Mouse (Mus musculus) heart, postnatal 4 days (tissue): ENCODE data around the gene Cdh22. TPM values are rescaled to one million over a fixed set of nuclear protein-coding genes. Genes with fewer than 3 reads are reported as not detected.

Experiments used
- DNase-seq: peaks from one replicate; pipeline ENCODE4 v3.0.0; 2021
- total RNA-seq, 2 experiments: library from RNA; stranded (reverse); gene quantifications; 2 replicates each; pipeline ENCODE4 v1.2.3; 2021

Gene Cdh22
- total RNA-seq, 2 experiments from 2014 or later, result 0.24 to 0.27 TPM

DNA sequence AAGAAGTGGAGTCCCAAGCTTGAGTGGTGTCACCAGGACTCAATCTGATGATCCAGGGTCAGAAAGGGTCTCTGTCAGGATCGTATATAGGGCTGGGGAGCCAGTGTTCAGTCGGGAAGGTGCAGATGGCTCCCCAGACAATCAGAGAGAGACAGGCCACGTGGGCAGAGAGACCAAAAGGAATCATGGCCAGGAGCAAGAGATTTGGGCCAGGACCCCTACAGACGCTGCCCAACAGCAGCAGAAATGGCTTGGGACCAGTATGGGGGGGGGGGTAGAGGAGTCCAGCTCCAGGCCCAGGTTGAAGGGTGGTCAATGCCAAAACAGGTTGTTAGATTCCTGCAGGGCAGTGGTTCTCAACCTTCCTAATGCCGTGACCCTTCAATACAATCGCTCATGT, 29.2 kb downstream of the Cdh22 start:
- DNase-seq, result no peak

DNA sequence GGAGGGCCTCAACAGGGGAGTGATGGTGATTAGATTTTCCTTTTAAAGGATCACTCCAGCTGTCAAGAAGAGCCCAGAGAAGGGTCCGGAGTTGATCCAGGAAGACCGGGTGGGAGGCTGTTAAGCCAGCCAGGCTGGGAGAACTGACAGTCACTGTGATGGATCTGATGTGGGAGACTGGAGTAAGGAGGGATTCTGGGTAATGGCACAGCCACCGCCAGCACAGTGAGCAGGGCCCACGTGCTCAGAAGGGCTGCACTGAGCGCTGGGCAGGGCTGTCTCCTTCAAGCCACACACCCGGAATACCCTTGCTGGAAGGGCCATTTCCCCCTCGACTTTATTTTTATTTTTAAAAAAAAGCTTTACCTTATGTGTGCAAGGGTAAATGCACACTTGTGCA, 29.7 kb downstream of the Cdh22 start:
- no peak for DNase-seq

DNA sequence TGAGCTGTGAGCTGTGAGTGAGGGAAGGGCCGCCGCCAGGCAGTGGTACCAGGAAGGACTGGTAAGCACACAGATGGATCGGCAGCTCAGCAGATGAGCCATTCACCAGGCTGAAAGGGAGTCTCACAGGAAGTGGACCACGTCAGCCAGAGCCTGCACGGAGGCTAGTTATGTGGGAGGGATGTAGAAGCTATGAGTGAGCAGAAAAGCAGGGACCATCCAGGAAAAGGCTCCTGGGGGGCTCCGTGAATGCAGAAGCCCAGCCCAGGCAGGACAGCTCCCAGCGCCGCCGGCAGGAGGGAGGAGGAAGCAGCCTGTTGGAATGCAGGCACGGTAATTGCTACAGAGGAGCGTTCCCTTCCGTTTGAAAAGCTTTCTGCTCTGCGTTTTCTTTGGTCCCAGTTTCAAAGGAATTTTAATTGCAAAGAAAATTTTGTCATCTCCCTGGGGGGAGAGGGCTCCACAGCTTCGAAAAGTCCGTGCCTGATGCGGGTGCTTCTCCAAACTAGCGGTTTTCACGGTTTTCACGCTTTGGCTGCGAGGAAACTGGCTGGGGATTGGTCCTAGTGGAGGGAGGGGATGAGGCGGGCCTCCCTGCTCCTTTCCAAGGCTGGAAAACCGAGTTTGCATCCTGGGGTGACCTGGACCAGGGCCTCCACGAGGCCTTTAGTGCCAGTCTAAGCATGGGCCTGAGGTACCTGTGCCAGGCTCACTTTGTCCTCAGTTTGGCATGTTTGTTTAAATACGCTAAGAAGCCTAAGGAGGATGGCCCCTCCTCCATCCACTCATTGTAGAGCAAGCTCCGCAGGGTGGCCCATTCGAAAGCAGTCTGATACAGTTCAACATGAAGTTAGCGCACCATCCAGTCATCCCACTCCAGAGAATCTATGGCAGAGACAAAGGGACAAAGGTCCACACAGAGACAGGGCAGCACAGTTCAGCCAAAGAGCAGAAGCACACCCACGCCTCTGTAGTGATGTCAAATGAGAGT, 32.6 kb downstream of the Cdh22 start:
- peak; percentile 29 for DNase-seq

DNA sequence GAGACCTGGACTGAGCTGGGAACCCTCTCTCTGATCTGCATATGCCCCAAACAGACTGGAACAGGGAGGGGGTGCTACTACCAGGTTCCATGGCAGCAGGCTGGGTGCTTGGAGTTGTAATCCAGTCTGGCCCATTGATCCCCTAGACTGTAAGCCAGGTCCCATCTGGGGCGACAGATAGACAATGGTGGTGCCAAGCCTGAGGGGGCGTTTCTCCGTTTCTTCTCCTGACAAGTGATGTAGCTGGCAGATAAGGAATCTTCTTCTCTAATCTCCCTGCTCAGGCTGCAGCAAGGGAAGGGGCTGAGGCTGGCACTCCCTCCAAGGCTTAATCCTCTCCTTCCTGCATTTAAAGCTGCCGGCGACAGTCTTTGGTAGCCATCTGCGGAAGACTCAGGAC, 37.1 kb downstream of the Cdh22 start:
- DNase-seq, result no peak

DNA sequence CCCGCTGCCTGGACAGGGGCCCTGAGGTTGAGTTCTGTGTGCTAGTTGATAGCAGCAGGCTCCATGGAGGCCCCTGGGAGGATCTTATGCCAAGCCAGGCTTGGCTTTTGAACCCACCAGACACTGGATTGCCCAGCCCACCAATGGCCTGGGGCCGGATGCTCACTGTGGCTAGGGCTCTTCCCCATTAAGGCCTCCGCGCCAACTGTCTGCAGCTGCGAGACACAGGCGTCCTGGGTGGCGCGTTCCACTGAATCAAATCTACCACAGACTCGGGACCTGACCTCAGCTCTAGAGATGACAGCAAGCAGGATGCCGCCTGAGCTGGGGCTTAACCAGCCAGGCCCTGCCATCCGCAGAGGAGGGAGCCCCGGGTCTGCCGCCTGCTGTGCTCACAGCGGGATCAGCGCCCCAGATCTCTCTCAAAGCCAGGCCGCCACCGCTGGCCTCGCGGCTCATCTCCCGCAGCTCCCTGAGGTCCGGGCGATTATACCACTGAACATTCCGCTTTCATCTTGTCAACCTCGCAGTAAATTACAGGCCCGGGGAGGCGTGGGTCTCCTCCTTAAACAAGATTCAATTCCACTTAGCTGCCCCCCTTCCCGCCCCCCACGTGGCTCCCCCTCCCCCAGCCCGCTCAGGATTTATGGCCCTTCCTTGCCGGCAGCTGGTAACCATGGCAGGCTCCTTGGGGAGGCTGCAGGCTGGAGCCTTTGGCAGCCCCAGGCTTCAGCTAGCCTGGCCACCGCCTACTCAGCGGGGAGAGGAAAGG, 39.1 kb downstream of the Cdh22 start:
- DNase-seq, result peak; percentile 28

DNA sequence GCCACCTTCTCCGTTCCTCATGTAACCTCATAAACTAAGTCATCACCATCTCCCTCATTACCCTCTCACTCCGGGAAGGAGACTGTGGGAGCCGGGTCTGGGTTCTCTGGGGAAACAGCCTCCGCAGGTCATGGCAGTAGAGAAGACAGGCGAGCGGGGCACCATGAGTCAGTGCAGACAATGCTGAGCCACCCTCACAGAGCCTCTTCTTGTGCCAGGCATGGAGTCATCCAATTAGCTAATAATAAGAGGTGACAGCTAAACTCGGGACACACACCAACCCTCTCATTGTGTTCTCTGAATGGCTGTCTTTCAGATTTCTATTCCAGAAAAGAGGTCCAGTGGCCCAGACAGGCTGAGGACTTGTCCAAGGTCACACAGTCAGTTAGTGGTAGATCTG, 43.2 kb downstream of the Cdh22 start:
- DNase-seq, result no peak

DNA sequence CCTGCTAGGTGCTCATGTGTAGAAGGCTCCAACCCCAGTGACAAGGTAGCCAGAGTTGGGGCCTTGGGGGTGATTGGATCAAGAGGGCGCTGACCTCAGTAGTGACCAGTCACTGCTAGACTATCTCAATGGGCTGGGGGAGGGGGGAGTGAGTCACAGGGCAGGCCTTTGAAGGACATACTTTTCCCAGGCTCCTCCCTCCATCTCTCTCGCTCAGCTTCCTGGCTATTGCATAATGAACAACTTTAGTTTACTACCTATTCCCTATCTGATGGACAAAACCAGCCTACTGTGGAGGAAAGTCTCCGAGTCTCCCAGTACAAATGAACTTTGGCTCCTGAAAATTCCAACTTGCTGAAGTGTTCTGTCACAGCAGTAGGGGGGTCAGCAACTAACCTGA, 45.1 kb downstream of the Cdh22 start:
- no peak for DNase-seq

DNA sequence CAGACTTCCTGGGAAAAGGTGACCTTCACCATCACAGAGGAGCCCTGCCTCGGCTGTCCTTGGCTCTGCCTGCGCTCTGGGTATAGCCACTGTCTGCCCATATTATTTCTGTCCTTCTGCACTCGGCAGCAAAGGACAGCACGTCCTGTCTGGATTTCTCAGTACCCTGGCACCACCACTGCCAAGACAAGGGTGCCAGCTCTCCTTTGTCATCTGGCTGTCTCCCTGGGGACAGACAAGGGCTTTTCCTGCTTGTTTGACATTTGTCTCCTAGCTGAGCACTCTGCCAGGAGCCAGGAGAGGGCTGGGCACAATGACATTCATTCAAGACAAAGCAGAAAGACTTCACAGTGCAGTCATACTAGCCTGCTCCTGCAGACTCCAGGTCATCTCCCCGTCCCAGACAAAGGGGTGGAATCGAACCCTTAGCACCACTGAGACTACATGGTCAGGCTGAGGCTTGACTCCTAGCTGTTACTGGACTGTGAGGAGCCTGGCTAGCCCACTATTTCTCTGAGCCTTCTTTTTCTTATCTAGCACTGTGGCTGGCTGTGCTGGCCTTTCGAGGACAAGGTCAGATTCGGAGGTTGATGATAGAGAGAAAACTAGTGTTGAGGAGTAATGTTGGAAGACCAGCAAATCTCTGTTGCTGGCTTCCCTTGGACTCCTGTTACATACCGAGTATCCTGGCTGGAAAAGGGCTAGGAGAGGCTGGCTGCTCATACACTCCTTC, 46.8 kb downstream of the Cdh22 start:
- DNase-seq, result no peak

DNA sequence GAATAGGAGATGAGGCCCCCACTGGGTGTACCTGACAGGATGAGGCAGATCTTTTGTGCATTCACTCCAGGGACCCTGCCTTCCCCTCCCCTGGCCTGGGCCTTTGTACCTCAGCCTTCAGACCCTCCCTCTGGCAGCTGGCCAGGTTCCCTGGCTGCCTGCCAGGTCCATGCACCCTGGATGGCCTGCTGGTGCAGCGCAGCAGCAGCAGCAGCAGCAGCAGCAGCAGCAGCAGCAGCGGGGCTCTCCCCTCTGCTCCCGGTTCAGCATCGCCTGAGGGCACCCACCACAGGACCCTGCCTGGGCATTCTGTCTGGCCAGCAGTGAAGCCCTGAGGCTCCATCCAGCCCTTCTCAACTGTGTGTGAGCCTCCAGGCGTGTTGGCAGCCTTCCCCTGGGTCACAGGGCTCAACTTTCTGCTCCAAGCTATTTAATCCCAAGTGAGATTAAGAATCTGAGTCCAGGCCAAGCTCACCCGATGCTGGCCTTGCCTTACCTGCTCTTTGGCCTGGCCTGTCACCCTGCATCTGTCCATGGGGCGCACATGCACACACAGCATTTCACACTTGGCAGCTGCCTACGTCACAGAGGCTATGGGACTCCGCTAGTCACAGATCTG, 50.5 kb downstream of the Cdh22 start:
- peak; percentile 53 for DNase-seq

DNA sequence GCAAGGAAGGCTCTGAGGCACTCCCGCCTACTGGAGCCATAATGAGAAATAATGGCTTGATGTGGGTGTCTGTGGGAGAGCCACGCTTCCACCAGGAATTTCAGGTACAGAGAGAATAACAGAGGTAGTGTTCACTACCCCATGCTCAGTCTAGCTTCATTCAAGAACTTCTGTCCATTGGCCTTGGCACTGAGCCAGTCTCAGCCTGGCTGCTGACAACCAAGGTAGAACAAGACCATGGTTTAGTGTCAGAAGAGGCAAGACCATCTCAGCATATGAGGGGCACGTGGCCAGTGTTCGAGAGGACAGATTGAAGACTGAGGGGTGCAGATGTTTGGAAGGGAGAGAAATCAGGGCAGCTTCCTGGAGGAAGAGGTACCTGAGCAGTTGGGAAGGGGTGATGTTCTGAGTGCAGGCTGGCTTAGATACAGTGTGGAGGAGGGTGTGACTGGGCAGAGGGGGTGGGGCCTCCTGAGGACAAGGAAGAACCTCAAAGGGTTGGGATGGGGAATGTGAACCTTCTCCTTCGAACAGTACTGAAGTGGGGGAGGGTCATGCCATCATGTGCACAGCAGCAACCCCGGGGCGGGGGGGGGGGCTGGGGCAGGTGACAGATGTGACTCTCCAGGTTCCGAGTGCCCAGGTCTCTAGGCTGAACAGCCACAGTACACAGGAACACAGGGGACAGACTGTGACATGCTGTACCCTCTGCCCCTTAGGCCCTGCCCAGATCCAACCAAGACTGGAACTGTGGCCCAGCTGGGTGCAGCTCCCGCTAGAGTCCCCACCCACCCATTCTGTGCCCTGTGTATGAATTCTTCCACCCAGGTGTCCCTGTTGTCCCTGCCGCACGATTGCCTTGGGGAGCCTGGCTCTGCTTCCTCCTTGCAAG, 52.3 kb downstream of the Cdh22 start:
- DNase-seq, result no peak

DNA sequence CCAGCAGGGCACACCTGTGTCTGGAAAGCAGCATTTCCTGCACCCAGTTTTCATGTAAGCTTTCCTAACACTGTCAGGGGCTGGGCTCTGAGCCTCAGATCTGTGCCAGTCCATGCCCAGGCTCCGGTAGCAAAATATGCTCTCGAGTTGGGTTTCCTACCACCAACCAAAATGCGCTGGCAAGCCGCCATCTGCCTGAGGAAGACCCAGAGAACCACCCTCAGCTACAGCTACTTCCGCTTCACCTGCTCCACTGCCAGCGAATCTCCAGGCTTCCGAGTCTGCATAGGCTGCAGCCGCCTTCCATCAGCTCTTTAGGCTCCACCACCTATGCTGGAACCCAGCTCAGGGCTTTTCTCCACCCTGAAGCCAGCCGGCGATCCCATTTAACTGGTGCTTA, 55.4 kb downstream of the Cdh22 start:
- no peak for DNase-seq

DNA sequence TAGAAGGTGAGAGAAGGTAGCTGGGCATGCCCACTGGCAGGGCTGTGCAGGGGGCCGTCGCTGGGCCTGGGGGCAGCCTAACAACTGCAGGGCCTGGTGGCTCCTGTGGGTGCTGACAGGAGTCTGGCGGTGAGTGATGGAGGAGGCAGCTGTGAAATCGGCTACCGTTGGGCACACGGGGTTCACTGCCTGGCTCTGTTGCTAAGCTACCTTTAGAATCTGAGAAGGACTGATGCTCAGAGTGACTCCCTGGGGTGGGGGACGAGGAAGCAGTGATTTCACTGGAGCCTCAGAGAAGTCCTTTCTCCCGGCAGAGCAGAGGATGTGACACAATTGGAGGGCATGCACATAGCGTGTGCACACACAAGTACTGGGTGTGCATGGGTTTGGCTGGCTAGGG, 57.7 kb downstream of the Cdh22 start:
- no peak for DNase-seq

DNA sequence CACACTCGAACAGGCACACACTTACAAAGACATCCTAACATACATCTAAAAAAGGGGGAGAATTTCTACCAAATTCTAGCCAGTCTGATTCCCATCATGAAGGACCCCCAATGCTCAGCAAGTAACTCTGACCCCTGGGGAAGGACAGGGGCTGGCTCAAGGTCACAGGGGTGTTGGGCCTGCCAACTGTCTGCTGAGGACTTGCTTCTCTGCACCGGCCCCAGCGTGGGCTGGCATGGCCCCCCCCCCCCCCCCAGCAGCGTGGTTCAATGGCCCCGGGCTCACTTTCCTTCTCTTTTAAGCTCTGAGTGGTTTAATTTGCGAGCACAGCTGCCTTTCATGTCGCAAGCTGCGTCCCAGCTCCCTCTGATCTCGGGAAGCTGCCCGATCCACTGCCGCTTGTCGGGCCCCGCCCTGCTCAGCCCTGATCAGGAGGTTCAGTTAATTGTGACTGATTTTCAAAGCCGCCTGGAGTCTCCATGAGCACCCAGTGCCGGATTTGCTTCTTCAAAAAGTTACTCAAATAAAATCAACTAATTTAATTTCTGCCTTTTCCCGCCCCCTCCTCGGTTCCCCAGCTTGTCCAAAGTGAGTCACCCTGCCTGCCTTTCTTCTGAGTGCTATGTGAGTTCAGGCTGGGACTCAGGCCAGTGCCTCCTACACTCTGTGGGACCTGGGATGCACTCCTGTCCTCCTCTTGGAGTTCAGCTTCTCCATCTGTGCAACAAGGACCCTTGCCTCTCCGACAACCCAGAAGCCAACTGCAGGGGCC, 67.8 kb downstream of the Cdh22 start:
- no peak for DNase-seq

DNA sequence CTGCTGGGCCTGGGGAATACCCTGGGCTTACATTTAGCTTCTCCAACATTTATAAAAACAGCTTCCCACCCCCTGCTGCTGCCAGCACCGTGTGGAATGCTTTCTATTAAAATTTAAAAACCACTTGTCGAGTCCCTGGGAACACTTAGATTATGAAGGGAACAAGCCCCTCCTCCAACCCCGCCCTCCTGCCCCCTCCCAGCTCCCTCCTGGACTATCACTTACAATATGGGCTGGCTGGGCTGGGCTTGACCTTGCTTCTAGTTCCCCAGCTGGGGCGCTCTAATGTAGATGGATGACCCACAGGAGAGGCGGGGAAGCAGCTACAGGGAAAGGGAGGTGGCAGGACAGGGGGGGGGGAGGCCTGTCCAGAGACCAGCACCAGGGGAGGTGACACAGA, 72.4 kb downstream of the Cdh22 start:
- no peak for DNase-seq

DNA sequence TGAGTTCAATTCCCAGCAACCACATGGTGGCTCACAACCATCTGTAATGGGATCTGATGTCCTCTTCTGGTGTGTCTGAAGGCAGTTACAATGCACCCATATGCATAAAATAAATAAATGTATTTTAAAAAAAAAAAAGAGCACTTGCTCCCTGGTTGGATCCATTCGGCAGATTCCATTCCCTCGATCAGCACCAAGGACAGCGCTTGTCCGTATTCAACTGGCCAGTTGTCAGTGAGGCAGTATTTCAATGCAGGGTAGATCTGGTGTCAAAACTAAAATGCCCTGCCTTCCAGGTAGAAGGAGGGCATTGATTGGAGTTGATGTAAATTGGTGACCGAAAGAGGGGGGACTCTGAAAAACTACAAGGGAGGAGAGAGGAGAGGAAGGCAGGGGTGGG, 74.2 kb downstream of the Cdh22 start:
- DNase-seq, result peak; percentile 78

DNA sequence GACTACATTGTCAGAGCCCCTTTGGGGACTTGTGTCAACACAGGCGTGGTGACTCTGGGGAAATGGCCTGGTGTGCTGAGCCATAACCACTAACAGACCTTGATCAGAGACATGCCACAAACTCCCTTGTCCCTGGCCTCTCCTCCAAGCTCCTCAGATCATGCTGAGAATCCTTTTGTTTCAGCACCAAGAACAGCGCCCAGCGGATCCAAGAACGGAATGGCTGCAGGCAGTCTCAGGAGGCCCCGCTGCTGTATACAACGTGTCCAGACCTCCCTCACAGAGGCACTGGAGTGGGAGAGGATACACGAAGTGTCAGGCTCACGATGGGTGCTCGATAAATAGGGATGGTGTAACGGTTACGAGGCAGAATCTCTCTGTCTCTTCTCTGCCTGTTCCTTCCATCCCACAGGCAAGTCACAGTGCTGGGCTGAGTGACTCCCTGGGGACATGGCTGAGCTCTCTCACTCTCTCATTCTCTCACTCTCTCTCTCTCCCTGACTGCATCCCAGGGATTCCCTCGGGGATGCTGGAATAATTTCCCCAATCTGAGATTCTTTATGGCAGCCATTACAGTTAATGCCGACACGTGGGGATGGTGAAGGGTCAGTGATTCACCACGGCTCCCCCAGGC, 75.5 kb downstream of the Cdh22 start:
- DNase-seq, result peak; percentile 83

DNA sequence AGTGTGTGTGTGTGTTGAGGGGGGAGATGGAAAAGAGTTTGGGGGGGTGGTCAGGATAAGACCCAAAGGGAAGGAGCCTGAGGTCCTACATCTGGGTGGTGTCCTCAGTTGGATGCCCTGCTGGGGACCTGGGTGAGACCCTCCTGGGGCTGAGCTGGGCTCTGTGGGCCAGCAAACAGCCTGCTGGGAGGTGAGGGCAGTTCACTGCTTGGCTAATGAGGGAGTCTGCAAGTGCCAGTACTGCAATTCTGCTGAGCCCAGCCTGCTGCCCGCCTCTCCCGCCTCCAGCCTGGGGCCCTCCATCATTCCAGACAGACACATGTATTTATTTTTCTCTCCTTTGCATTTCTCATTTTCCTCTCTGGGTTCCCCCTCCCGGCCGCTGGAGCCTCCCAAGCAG, 76.3 kb downstream of the Cdh22 start:
- DNase-seq, result no peak

DNA sequence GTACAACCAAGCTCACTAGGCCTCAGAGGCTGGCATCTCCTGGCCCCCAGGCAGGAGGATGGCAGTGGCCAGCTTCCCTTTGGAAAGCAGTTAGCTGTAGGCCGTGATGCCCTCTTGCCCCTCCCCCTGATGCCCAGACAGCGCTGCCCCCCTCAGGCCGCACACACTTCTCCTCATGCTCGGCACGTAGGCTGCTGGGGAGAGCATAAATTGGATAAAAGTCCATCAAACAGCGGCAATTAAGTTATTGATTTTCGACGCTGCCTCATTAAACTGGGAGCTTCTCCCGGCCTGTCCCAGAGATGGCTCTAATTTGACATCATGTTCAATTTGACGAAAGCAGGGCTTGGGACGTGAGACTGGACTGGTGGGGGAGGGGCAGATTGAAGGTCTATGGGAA, 76.8 kb downstream of the Cdh22 start:
- no peak for DNase-seq

DNA sequence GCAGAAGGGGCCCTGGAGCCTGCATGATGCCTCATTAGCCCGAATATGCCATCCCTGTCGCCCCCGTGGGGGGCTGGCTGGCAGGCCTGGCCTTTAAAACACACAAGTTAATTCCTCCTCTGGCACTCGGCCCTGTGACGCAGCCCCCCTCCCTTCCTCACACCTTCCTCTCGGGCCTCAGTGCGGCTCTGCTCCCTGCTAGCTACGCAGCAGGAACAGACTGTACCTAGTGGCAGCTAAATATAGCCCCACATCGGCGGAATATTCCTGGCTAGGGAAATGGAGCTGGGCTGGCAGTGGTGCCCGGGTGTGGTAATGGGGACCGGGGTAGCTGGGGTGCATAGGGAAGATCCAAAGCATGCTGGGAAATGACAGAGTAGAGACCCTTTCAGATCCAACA, 81.6 kb downstream of the Cdh22 start:
- peak; percentile 69 for DNase-seq

DNA sequence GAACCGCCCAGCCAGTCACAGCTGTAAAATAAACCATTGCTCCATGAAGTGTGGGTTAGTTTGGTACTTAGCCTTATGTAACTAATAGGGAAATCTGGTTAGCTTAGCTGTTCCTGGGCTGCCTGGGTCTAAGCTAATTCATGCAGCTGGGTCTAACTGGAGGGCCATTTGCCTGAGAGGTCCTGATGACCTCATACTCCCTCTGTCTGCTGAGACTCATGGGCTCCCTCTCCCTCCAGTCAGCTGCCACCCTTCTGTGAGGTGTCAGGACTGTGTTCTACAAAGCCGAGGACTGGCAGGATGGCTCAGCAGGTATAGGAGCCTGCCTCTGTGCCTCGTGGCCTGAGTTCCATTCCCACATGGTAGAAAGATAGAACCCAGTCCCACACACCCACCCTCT, 84.9 kb downstream of the Cdh22 start:
- no peak for DNase-seq
